Mouse (Mus musculus) left cerebral cortex, postnatal 4 days (tissue): ENCODE data around the gene Dgkd. TPM values are rescaled to one million over a fixed set of nuclear protein-coding genes. Genes with fewer than 3 reads are reported as not detected.

Experiments
- DNase-seq: peaks from one replicate; pipeline ENCODE4 v3.0.0-alpha.2; 2022
- intact Hi-C: fragments of 180-260 bp; cut with DNase I; formaldehyde crosslinking; loops from one replicate; pipeline ENCODE4 v1.15.1; 2025
- total RNA-seq, 2 experiments: library from RNA; stranded (reverse); gene quantifications; 2 replicates each; pipeline ENCODE4 v1.2.3; 2021

Dgkd gene
- total RNA-seq, 2 experiments from 2014 or later, result 132 to 138 TPM

DNA sequence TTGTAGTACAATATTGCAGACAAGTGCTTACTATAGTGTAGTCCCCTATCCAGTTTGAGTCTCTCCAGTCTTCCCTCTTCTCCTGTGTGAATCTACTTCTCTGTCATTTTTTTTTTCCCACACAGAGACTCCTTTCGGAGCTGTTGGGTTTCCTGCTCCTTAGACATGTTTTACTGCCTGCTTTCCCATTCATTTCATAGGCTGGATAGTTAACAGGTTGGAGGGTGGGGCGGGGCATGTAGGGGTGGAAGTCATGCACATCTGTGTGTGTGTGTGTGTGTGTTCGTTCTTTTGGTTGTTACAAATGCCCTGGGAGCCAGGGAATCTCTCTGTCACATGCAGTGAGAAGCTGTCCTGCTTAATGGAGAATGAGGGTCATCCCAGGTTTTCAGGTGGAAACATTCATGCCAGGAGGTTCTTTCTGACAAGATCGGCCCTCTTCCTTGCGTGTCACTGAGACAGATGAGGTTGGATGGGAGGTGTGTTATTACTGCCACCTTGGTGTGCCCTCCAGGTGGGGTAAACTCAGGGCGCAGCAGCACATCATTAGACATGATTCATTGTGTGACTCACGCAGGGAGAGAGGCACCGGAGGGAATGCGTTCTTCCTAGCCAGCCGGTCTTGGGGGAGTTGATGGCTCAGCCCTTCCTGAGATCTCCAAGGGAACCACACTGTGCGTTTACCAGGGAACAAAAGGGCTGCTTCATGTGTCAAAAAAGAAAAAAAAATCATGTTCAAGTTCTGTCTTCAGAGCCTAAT, 4.7 kb upstream of the Dgkd start:
- no peak for DNase-seq
- intact Hi-C loops, result no loop called here

- no peak for DNase-seq
- intact Hi-C loops, result no loop called here
Observed at GRCm38 (mm10) chr1:87849278-87849677, 3.8 kb upstream of the Dgkd start.

DNA sequence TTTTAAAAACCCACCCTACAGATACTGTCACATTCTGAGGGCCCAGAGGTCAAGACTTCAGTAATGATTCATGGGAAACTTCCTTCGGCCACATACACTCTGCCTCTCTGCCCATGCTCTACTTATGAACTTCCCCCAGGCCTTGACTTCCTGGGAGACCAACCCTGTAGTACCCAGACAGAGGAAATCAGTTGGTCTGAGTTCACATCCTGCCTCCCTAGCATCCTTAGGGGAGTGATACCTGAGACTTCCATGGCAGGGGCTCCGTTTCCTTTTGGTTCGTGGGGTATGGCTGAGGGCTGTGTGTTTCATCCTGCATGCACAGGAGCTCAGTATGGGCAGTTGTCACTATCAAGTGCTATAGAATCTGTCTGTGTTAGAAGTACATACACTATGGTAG, 1.7 kb upstream of the Dgkd start:
- no peak for DNase-seq
- intact Hi-C loops, result no loop called here

DNA sequence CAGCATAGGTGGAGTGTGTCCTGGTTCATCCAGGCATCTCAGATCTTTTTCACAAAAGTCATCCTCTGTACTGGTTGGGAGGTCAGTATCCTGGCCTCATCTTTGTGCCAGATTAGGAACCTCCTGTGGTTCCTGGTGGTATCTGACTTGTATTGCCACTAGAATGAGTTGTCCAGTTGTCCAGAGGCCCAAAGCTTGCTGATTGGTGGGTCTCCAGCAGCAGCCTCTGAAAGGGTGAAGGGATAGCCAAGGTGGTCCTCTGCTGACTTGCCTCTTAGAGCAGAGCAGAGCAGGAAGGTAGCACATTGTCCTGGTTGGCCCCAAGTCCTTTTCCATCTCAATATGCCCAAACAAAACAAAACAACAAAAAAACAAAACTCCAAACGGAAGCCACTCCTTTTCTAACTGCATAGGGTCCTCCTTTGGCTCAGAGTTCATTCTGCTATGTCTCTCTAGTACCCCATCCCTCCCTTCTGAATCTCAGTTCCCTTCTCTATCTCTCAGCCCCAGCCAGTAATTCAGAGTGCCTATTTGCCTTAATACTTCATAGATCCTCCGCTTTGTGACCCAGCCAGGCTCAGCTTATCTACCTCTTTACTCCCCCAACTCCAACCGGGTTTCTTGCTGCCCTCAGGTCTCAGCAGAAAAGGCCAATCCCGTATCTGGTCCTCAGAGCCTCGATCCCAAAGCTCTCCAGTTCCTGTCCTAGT, 851 bp upstream of the Dgkd start:
- no peak for DNase-seq
- intact Hi-C loops, result no loop called here

- DNase-seq, result peak; percentile 68
- intact Hi-C loops, result no loop called here
Observed at GRCm38 (mm10) chr1:87853601-87854361, 694 bp downstream of the Dgkd start.

GRCm38 (mm10) chr1:87854411-87854810, 1.3 kb downstream of the Dgkd start:
- DNase-seq, result no peak
- intact Hi-C loops, result no loop called here

DNA sequence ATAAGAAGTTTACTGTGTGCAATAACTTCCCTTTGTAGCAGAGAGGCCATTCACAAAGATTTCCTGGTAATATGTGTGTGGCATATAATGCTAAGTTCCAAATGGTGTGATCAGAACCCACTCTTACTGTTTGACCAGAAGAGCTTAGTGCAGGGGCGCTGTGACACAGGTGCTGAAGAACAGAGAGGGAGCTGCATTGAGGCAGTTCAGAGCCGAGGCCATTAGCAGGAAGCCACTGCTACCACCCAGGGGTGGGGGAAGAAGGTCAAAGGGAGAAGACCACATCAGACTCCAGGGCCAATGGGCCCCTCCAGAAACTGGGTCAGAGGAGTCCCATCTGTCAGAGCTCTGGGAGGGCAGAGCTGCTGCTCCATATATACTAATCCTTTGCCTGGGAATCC, 1.8 kb downstream of the Dgkd start:
- no peak for DNase-seq
- intact Hi-C loops, result no loop called here

- intact Hi-C loops, result no loop called here
- DNase-seq, result no peak
Observed at GRCm38 (mm10) chr1:87855522-87855921, 2.4 kb downstream of the Dgkd start.

DNA sequence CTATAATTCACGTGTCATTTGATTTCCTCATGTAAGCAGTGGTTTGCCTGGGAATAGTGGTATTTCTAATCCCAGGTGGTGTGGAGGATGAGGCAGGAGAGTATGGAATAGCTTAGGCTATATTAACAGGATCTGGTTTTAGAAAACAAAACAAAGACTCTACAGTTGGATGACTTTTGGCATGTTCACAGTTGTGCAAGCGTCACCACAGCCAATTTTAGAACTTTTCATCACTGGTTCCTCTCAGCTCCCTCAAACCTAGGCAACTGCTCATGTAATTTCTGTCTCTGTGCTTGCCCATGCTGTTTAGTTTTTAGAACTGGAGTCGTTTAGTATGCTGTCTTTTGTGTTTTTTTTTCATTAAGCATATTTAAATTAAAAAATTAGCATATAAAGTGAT, 3.7 kb downstream of the Dgkd start:
- intact Hi-C loops, result no loop called here
- DNase-seq, result no peak

DNA sequence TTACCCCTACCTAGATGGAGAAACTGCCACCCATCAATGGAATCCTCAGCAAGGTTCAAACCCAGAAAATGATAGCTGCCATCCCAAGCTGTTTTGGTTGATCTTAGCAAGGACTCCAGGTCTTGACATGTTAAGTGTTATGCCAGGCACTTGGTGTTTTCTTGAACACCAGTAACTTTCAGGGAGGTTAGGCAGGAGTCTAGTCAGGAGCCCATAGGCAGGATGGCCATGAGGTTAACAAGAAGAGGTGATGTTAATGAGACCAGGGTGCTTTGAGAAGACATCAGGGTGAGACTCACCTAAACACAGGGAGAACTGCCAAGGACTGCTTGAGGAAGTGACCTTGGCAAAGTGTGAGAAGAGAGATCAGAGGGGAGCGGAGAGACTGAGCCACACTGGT, 4.9 kb downstream of the Dgkd start:
- intact Hi-C loops, result no loop called here
- DNase-seq, result no peak

DNA sequence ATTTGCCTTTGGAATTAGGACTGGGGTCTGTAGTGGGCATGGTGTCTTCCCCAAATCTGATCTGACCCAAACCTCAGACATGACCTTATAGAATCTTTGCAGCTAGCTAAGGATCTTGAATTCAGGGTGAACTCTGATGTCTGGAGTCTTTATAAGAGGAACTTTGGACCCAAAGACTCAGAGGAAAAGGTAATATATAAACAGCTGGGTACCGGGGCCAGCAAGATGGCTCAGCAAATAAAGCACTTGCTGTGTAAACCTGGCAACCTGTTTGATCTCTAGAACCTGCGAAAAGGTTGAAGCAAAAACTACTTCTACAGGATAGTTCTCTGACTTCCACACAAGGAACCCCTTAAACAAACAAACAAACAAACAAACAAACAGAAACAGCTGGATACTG, 5.4 kb downstream of the Dgkd start:
- DNase-seq, result no peak
- intact Hi-C loops, result no loop called here

DNA sequence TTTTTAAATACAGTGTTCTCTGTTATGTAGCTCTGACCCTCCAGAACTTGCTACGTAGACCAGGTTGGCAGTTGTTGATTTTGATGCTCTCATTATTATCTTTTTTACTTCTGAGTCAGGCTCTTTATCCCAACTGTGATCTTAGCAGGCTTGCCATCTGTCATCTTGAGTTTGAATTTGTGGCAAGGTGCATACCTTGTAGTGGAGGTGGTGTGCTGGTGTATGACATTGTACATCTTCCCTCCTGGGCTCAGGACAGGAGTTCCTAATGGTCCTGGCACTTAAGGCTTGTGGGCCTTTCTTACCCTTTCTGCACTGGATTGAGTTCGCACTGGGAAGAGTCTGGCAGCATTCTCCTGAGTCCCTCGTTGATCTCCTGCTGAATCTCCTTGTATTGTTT, 10.5 kb downstream of the Dgkd start:
- no peak for DNase-seq
- intact Hi-C loops, result no loop called here

DNA sequence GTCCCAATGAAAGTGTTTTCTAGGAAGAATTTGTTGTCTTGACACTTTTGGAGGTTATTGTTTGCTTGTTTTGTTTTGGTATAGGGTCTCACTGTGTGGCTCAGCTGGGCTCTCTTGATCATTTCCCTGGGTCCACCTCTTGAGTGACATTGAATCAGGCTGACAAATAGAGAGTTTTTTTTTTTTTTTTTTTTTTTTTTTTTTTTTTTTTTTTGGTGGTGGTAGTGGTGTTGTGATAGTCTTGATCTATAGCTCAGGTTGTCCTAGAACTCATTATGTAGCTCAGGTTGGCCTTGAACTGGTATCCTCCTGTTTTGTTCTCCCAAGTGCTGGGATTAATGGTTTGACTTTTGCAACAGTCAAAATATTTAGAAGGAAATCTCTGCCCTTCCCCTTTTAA, 11.8 kb downstream of the Dgkd start:
- intact Hi-C loops, result no loop called here
- DNase-seq, result no peak

DNA sequence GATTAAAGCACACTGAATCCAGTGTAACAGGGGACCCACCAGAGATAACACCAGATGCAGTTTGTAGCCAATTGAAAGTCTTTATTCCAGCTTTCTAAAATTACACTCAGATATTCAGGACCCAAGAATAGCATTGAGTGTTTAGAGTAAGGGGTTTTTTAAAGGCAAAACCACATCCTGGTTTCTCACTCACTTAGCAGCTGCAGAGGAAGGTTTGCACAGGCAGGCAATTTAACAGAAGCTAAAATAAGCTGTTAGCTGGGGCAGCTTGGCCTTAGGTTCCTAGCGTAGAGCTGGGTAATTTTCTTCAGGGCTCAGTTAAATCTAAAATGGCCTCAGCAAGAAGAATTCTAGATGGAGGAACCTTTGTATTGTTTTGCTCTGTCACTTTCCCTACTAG, 13.6 kb downstream of the Dgkd start:
- no peak for DNase-seq
- intact Hi-C loops, result no loop called here

DNA sequence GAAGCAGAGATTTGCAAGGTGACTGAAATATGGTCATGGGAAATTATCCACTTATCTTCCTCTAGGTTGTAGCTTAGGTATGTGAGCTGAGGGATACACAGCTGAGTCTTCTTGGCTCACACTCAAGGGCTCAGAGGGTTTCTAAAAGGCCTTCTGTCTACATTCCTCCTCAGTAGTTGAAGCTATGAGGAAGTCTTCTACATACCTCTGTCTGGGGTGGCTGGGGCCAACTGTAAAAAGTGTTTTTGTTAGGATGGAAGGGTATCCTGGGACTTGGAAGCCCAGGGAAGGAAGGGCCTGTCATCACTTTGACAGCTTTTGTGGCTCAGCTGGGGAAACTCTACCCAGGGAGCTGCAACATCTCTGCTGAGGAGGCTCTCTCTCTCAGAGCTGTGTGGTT, 18.5 kb downstream of the Dgkd start:
- intact Hi-C loops, result no loop called here

GRCm38 (mm10) chr1:87873081-87873480, 20.0 kb downstream of the Dgkd start:
- no peak for DNase-seq
- intact Hi-C loops, result no loop called here

More for the DNA sequence above, 18.5 kb downstream of the Dgkd start:
- no peak for DNase-seq

- intact Hi-C loops, result no loop called here
- no peak for DNase-seq
Observed at GRCm38 (mm10) chr1:87876065-87876464, 23.0 kb downstream of the Dgkd start.

GRCm38 (mm10) chr1:87877552-87878283, 24.6 kb downstream of the Dgkd start:
- intact Hi-C loops, result no loop called here
- no peak for DNase-seq

DNA sequence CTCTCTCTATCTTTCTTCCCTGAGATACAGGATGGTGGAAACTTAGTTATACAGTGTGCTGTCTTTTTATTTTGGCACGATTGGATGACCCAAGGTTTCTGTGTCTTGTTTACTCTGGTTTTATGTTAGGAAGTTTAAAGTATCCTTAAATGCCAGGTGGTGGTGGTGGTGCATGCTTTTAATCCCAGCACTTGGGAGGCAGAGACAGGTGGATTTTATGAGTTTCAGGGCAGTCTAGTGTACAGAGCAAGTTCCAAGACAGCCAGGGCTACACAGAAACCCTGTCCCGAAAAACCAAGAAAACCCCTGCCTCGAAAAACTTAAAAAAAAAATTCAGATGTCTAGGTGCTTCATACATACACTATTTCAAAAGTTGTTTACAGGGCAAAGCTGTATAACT, 25.9 kb downstream of the Dgkd start:
- DNase-seq, result no peak
- intact Hi-C loops, result no loop called here

DNA sequence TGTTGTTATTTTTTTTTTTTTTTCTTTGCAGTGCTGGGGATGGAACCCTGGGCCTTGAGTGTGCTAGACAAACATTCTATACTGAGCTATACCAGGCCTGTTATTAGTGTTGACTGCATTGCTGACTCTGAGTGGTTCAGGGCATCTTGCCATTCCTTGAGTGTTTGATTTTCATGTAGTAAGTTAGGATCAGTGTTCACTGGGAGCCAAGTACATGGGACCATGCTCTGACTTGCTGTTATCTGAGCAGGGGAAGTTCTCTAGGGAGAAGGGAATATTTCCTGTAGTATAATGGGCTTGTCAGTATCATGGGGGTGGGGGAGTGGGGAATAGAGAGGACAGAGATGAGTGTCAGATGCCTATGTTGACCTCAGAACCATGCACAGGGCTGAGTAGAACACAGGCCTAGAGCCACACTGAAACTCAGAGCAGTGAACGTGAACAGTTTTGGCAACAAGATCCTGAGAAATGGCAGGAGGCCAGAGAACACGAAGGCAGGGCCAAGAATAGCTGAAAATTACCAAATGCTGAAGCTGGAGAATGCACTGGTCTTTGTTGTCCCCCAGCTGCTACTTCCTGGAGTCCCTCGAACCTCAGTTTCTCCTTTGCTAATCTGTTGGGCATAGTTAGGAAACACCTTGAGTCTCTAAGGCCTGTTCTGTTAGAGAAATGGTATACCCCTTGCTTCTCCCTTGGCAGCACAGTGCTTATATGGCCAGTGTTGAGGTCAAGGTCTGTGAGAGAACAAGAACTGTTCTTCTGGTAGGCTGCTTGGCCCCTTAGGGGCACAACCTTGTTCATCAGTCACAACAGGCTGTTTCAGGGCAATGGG, 26.6 kb downstream of the Dgkd start:
- intact Hi-C loops, result no loop called here
- DNase-seq, result peak; percentile 71
